Mouse (Mus musculus) olfactory bulb, adult 2 months (tissue): ENCODE measurements around the gene Tnfrsf4. TPM values are rescaled to one million over a fixed set of nuclear protein-coding genes. Genes with fewer than 3 reads are reported as not detected.
A peak's percentile ranks its signal among the peaks of the same experiment; 100 is the strongest.

Experiments
- H3K27ac ChIP-seq: fragments of 200-500 bp; 2 replicates; pipeline ENCODE4 v1.5.1; 2012; ENCODE audit warnings: low read depth, low read length; ENCODE audit not compliant: insufficient read depth
- H3K4me1 ChIP-seq: fragments of 200-500 bp; 2 replicates; pipeline ENCODE4 v1.6.1; 2012; ENCODE audit warnings: low read length; ENCODE audit not compliant: control insufficient read depth, insufficient read depth
- H3K4me3 ChIP-seq: fragments of 200-500 bp; 2 replicates; pipeline ENCODE4 v1.5.1; 2012; ENCODE audit warnings: mild to moderate bottlenecking, low read depth, low read length, moderate library complexity; ENCODE audit not compliant: insufficient read depth
- CTCF ChIP-seq: fragments of 200-500 bp; IDR thresholded peaks from 2 replicates; pipeline ENCODE4 v1.5.1; 2012; ENCODE audit warnings: low read depth, mild to moderate bottlenecking, low read length, moderate library complexity; ENCODE audit not compliant: insufficient read depth
- POLR2A ChIP-seq: fragments of 200-500 bp; IDR thresholded peaks from 2 replicates; pipeline ENCODE4 v1.6.1; 2012; ENCODE audit warnings: mild to moderate bottlenecking, low read depth, low read length, moderate library complexity; ENCODE audit not compliant: insufficient read depth
- WGBS: fragments of 180-500 bp; shearing (Covaris S2); methylation state at CpG from one replicate; pipeline ENCODE4 v1.1.7; 2018; 5-methylcytosine and 5-hydroxymethylcytosine counted together
- polyA plus RNA-seq: library from polyadenylated mRNA; stranded (reverse); fragments of >200 nt; gene quantifications from 2 replicates; pipeline ENCODE4 v1.2.4, GENCODE M21; 2012; ENCODE audit warnings: low replicate concordance; ENCODE audit not compliant: missing spikeins, insufficient read depth, insufficient read length

Tnfrsf4 gene
- polyA plus RNA-seq, 1 experiment = not detected

DNA sequence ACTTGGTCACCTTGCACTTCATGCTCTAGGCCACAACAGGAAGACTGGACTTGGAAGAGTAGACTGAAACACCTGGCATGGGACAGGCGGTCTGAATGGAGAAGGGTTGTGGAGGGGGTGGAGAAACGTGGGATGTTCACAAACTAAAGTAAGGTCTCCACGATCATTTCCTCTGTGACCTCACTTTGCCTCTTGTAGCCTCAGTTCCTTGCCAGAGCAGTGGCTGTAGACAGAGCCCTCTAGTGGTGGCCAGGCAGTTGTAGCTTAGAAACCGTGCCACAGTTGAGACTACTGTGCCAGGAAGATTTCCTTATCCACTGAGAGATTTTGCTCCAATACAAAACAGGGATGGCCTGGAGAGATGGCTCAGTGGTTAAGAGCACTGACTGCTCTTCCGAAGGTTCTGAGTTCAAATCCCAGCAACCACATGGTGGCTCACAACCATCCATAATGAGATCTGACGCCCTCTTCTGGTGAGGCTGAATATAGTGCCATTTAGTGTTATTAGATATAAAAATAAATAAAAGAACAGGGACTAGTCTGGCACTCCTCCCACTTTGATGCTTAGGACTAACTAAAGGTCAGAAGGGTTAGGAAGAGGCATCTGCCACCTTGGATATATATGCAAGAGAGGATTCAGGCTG, 20.0 kb downstream of the Tnfrsf4 start:
- WGBS = 42% methylated on average over 6 of the region's 6 CpGs
- no peak overlapping the region for H3K27ac ChIP-seq
- no peak overlapping the region for H3K4me3 ChIP-seq
- peaks cover 33% of the 10 kb centered on the region for H3K4me1 ChIP-seq
- TF ChIP-seq POLR2A = no peak
- no peak for TF ChIP-seq CTCF

DNA sequence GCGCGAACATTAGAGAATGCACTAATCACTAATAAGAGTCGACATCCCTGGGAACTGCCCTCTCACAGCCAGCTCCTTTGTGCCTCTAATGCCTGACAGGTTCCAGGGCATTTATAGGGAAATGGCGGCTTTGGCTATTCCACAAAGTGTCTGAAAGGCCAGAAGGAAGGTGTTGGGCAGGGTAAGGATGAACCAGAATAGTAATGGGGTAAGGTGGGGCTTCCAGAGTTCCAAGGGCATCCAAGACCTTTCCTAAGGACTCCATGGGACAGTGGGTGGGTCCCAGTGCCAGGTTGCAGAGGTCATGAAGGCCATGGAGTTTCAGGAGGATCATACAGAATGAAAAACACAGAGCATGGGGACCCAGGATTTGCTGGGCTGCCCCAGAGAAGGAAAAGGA, 20.7 kb downstream of the Tnfrsf4 start:
- TF ChIP-seq CTCF = no peak
- TF ChIP-seq POLR2A = no peak
- peaks cover 33% of the 10 kb centered on the region for H3K4me1 ChIP-seq
- no peak overlapping the region for H3K27ac ChIP-seq
- WGBS = 55% methylated on average over 4 of the region's 4 CpGs
- no peak overlapping the region for H3K4me3 ChIP-seq

DNA sequence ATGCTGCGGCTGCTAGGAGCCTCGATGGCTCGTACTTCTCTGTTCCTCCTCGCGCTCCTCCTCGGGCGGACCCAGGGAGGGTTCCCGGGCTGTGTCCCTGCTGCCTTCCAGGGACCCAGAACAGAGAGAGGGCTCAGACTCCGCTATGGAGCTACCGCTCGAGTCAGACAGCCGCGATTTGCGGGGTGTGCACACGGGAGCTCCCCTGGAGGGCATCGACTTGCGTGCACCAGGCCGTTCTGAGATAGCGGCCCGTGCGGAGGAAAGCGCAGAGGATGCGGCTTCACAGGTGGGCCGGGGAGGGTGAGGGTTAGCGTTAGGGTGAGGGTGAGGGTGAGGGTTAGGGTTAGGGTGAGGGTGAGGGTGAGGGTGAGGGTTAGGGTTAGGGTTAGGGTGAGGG, 21.3 kb downstream of the Tnfrsf4 start:
- 8% methylated on average over 25 of the region's 25 CpGs for WGBS
- TF ChIP-seq POLR2A = no peak
- TF ChIP-seq CTCF = no peak
- peaks cover 33% of the 10 kb centered on the region for H3K4me1 ChIP-seq
- no peak overlapping the region for H3K27ac ChIP-seq
- H3K4me3 ChIP-seq = peak overlapping the region; percentile 22

DNA sequence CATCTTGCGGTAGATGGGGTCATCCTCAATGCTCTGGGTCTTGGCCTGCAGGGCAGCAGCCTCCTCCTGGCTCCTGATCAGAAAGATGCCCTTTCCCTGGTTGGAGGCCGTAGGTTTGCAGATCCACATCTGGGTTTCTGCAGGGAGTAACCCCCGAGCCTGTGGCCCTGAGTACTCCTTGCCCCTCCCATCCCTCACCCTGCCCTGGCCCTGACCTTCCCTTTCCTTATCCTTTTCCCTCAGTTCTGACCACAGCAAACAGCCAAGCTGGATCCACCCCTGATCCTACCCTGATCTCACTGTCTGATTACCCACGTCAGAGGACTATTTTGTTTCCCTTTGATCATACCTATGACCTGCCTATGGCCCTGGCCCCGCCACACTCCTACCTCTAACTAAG, 31.1 kb downstream of the Tnfrsf4 start:
- 84% methylated on average over 5 of the region's 5 CpGs for WGBS
- Histone ChIP-seq H3K4me1 (no peaks in the 10 kb centered on the region), H3K27ac (no peak overlapping the region), H3K4me3 (no peak overlapping the region)
- no peak for TF ChIP-seq CTCF
- TF ChIP-seq POLR2A = no peak

DNA sequence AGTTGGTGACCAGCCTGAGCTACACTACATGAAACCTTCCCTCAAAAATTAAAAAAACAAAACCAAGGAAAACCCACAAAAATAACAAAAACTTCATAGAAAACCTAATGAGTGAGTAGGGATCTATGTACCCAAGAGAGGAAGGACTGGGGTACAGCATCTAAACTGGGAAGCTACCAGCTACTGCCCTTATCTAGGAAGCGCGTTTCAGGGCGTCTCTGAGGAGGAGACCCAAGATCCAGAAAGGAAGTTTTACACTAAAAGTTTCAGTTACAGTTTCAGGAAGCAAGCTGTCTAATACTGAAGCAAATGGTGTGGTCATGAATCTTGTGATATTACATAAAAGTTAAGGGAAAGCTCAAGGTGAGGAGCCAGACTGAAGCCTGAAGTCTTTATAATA, 36.1 kb downstream of the Tnfrsf4 start:
- no peak overlapping the region for H3K4me3 ChIP-seq
- WGBS = 81% methylated on average over 3 of the region's 3 CpGs
- H3K27ac ChIP-seq = no peak overlapping the region
- no peaks in the 10 kb centered on the region for H3K4me1 ChIP-seq
- TF ChIP-seq POLR2A (no peak), CTCF (no peak)

DNA sequence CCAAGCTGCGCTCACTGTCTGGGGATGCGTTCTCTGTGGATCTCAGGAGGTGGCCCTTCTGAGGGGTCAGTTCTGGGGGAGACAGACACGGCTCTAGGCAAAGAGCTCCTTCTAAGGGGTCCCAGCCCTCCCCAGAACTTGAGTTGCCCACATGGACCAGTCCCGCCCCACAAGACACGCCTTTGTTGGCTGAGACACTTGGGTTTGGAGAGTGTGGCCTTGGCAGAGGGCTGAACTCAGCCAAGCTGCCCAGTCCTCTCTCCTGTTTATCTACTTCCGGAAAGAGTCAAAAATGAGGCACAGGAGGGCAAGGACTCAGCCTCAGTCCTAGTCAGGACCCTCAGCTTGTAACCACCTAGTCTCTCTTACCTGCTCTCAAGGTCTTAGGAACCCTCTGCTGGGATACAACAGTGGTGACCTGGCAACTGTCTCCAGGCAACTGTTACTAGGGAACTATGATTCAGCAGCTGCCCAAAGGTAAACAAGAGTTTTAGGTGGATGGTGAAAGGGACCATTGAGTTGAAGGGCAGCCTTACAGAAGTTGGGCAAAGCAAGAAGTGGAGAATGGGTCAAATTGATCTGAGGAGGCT, 36.8 kb downstream of the Tnfrsf4 start:
- Histone ChIP-seq H3K4me1 (no peaks in the 10 kb centered on the region), H3K4me3 (no peak overlapping the region), H3K27ac (no peak overlapping the region)
- TF ChIP-seq CTCF = no peak
- WGBS = 67% methylated on average over 6 of the region's 6 CpGs

DNA sequence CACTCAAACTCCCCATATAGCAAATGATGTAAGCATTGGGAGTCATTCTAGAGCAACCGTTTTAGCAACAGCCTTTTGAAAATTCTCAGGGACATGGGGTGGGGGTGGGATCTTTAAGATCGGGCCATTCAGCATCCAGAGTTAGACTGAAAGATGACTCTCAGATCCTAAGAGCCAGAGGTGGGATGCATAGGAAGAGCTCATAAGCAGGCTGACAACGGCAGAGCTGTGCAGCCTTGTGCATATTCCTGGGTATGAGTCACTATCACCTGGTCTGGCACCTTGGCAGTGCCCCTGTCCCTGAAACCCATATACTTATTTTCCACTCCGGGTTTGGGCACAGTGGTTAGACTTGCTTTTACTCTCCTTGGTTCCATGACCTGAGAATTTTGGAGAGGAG, 39.5 kb downstream of the Tnfrsf4 start:
- 80% methylated on average over 4 of the region's 4 CpGs for WGBS
- Histone ChIP-seq H3K27ac (no peak overlapping the region), H3K4me3 (no peak overlapping the region), H3K4me1 (no peaks in the 10 kb centered on the region)
- TF ChIP-seq POLR2A = no peak
- no peak for TF ChIP-seq CTCF

DNA sequence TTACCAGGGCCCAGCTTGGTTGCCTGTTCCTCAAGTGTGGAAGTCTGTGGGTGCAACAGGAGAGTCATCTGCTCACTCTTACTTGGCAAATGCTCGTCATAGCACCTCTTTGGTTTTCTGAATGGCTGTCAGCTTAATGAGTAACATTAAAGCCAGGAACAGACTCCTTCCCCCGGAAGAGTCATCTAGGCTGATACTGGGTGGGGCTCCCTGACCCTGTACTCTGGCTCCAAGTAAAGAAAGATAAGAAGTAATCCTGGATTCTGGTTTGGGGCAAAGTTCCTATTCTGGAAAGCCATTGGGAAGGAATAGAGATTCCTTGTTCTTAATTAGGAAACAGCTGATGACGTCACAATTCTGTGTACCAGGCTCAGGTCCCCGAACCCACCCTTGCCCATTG, 40.5 kb downstream of the Tnfrsf4 start:
- 88% methylated on average over 4 of the region's 4 CpGs for WGBS
- H3K4me3 ChIP-seq = no peak overlapping the region
- no peak overlapping the region for H3K27ac ChIP-seq
- H3K4me1 ChIP-seq = no peaks in the 10 kb centered on the region
- TF ChIP-seq CTCF = no peak
- TF ChIP-seq POLR2A = no peak

DNA sequence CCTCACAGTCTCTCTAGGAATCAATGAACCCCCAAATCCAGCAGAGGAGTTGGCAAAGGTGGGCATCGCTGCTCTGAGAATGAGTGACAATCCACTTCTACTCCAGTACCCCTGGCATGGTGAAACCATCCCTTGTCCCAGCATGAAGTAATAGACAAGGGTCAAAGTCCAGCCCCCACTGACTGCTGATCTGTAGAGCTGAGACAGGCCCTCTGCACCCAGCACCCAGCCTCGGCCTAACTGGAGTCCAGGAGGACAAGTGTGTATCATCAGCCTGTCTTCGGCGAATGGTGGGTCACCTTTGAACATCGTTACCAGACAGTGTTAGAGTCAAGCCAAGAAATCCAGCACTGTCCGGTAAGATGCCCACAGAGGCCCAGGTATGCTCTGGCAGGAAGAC, 41.0 kb downstream of the Tnfrsf4 start:
- Histone ChIP-seq H3K4me1 (no peaks in the 10 kb centered on the region), H3K27ac (no peak overlapping the region), H3K4me3 (no peak overlapping the region)
- WGBS = 95% methylated on average over 6 of the region's 6 CpGs
- TF ChIP-seq CTCF = no peak
- no peak for TF ChIP-seq POLR2A
